Mouse (Mus musculus) G1E (cell line): Measurements from ENCODE around the gene Psmd5. TPM values are rescaled to one million over a fixed set of nuclear protein-coding genes. Genes with fewer than 3 reads are reported as not detected.

ENCODE experiments used
- ATAC-seq: 2 replicates; pipeline ENCODE4 v1.8.0; 2016; ENCODE audit warnings: mild to moderate bottlenecking; ENCODE audit not compliant: insufficient number of reproducible peaks, poor library complexity, low FRiP score, severe bottlenecking; ENCODE audit errors: extremely low read depth
- DNase-seq: peaks from one replicate; pipeline ENCODE4 v3.0.0; 2012; ENCODE audit warnings: low spot score
- H3K27me3 ChIP-seq: 2 replicates; pipeline ENCODE4 v1.6.1; 2012; ENCODE audit warnings: mild to moderate bottlenecking, low read length, inconsistent platforms; ENCODE audit not compliant: insufficient read depth
- H3K36me3 ChIP-seq: replicated peaks from 2 replicates; pipeline ENCODE3; 2012; ENCODE audit warnings: mild to moderate bottlenecking, inconsistent platforms
- H3K4me1 ChIP-seq: 2 replicates; pipeline ENCODE4 v1.6.1; 2012; ENCODE audit warnings: low read depth, low read length, inconsistent platforms, mixed read lengths; ENCODE audit not compliant: insufficient read depth
- H3K4me3 ChIP-seq: 2 replicates; pipeline ENCODE4 v1.5.1; 2012; ENCODE audit warnings: low read depth, mild to moderate bottlenecking, inconsistent platforms, low read length, moderate library complexity, mixed read lengths
- H3K9me3 ChIP-seq: replicated peaks from 2 replicates; pipeline ENCODE4 v1.6.1; 2012; ENCODE audit warnings: inconsistent platforms
- CTCF ChIP-seq: IDR thresholded peaks from 2 replicates; pipeline ENCODE4 v1.5.1; 2012; ENCODE audit warnings: low read depth, low read length, inconsistent platforms, mixed read lengths
- GATA1 ChIP-seq: IDR thresholded peaks from 2 replicates; pipeline ENCODE4 v1.6.1; 2012; ENCODE audit warnings: borderline replicate concordance, low read length, inconsistent platforms, mixed read lengths
- GATA2 ChIP-seq: IDR thresholded peaks from 2 replicates; pipeline ENCODE4 v1.6.1; 2012; ENCODE audit warnings: low read depth, low read length, inconsistent platforms, borderline replicate concordance
- POLR2AphosphoS5 ChIP-seq: IDR thresholded peaks from 2 replicates; pipeline ENCODE4 v1.6.1; 2012; ENCODE audit warnings: low read depth, low read length, inconsistent platforms; ENCODE audit not compliant: insufficient replicate concordance
- TAL1 ChIP-seq: conservative IDR thresholded peaks from 2 replicates; pipeline ENCODE4 v1.6.1; 2012; ENCODE audit warnings: low read depth, low read length, inconsistent platforms, mixed read lengths
- polyA plus RNA-seq: library from polyadenylated mRNA; stranded (reverse); fragments of >175 nt; gene quantifications from 2 replicates; pipeline ENCODE4 v1.2.3, GENCODE M21; 2012
- total RNA-seq, 2 experiments: library from RNA; stranded (forward) in 1 of 2; stranded (reverse) in 1 of 2; fragments of 200-1000 nt in 1 of 2; fragments of >200 nt in 1 of 2; fragmentation: Nextera tagmentation in 1 of 2; gene quantifications; 2 replicates each; pipeline ENCODE4 v1.2.3; 2014 to 2017

Gene Psmd5
- total and polyA plus RNA-seq, 3 experiments, result 12.0 to 76.4 (median 44.7) TPM

- Histone ChIP-seq H3K9me3 (no peaks in the 10 kb centered on the region), H3K4me1 (no peaks in the 10 kb centered on the region), H3K4me3 (no peak overlapping the region), H3K27me3 (peaks cover 81% of the 10 kb centered on the region), H3K36me3 (no peaks in the 10 kb centered on the region)
- DNase-seq (no peak), ATAC-seq (no peak)
- TF ChIP-seq GATA1 (no peak), GATA2 (no peak), POLR2AphosphoS5 (no peak)
These were observed 8.0 kb upstream of the Psmd5 start for GRCm38 (mm10) chr2:34882757-34883156.

GRCm38 (mm10) chr2:34880054-34880453 lies 5.3 kb upstream of the Psmd5 start:
- H3K9me3 ChIP-seq, result no peaks in the 10 kb centered on the region
- TF ChIP-seq TAL1 (no peak), POLR2AphosphoS5 (no peak), GATA2 (no peak), GATA1 (no peak), CTCF (no peak)
- H3K4me1 ChIP-seq, result no peaks in the 10 kb centered on the region
- peaks cover 76% of the 10 kb centered on the region for H3K27me3 ChIP-seq
- H3K4me3 ChIP-seq, result no peak overlapping the region
- H3K36me3 ChIP-seq, result no peaks in the 10 kb centered on the region
- ATAC-seq, result no peak
- no peak for DNase-seq

DNA sequence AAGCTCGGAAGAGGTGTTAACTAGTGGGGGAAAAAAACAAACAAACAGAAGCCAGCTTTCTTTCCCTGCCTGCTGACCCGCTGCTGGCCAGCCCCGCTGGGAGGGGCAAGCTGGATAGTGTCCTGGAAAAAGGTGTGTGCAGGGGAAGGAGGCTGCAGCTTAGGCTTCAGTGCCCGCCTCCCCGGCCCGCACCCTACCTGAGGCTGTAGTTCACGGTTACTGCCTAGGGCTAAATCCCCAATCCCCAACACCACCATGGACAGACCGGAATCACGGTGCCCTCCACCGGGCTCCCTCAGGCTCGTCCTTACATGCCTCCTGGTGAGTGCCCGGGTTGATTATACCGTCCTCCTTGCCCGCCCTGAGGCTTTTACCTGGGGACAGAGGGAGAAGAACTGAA lies 497 bp downstream of the Psmd5 start, which contains the start of gene Cutal:
Cutal (plus strand) TSS at position 126 of the 400 bp plus-strand sequence.
- TF ChIP-seq CTCF (no peak), TAL1 (no peak), GATA2 (no peak), POLR2AphosphoS5 (no peak), GATA1 (no peak)
- no peaks in the 10 kb centered on the region for H3K9me3 ChIP-seq
- DNase-seq (no peak), ATAC-seq (no peak)
- peaks cover 21% of the 10 kb centered on the region for H3K4me1 ChIP-seq
- peaks cover 45% of the 10 kb centered on the region for H3K27me3 ChIP-seq
- peaks cover 3% of the 10 kb centered on the region for H3K36me3 ChIP-seq
- H3K4me3 ChIP-seq, result no peak within 1 kb of the TSS

DNA sequence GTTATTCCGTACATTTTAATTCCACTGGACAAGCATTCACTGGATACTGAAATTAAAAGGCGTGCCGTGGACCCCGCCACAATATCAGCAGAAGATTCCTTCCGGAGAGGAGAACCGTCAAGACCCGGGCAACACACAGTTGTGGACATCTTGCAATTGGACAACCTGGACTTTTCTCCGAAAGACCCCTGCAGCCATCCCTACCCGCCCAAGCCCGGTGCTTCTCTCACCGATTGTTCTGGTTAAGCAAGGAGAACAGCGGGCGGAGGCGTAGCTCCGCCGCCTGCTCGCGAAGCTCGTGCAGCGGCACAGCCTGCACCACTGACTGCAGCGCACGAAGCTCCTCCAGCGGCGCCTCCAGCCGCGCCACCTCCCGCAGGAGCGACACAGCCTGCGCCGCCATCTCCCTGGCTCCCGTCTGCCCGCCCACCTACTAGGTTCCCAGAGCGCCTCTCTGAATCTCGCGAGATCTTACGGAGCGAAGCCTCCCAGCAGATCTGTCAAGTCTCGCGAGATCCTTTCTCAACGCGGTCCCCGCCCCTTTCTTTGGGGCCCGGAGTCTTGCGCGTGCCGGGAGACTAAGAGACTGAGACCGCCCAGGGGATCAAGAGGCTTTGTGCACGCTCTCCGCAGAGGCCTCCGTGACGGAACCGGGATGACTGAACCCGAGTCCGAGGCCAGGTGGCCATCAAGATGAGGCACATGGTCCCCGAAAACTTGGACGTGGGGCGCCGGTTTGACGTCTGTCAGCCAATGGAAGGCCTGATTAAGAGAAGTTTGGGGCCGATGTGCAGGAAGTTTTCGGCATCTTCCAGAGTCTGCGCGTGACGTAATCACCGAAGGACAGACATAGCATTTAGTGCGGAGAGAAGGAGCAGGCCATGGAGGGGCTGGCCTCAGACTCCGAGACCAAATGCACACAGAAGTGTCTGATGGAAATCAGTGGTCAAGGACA lies 4.0 kb downstream of the Psmd5 start:
- no peaks in the 10 kb centered on the region for H3K9me3 ChIP-seq
- peak overlapping the region; percentile 98 for H3K4me3 ChIP-seq
- peaks cover 16% of the 10 kb centered on the region for H3K27me3 ChIP-seq
- TF ChIP-seq GATA2 (no peak), CTCF (no peak), GATA1 (no peak), TAL1 (no peak), POLR2AphosphoS5 (no peak)
- peaks cover 33% of the 10 kb centered on the region for H3K36me3 ChIP-seq
- peak; percentile 93 for DNase-seq
- peak; percentile 79 for ATAC-seq
- H3K4me1 ChIP-seq, result peaks cover 49% of the 10 kb centered on the region

DNA sequence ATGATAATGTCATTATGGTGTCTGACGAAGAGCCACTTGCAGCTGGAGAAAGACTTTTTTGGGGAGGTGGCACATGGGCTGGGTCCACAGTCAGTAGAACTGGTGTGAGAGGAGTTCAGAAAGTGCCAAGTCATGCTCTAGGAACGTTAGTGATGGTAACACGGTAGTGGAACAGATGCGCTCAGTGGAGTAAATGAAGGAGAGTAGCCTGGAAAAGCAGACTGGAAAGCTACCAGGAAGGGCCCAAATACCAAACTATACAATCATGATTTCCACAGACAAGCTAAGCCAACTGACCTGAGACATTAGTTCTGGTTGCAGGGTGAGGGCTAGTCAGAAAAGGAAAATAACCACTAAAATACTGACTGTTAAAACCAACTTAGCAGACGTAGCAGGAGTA lies 5.1 kb downstream of the Psmd5 start:
- TF ChIP-seq TAL1 (no peak), POLR2AphosphoS5 (no peak), GATA1 (no peak), GATA2 (no peak)
- Histone ChIP-seq H3K4me3 (peak overlapping the region; percentile 98), H3K4me1 (peaks cover 49% of the 10 kb centered on the region)

DNA sequence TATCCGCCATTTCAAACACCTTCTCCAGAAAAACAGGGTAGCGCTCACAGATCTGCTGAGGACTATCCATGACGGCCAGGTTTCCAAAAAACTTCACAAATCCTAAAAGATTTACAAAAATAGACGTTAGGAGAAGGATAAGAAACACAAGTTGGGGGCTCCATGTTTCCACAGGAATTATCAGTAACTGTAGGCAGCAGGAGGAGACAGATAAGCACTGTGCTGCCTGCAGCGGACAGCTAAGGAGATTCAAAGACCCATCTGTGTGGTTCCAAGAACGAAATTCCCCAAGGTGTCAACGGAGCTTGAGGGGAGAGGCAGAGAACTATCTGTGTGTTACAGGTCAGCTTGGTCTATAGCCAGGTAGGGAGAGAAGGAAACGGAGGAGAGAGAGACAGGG lies 17.0 kb downstream of the Psmd5 start:
- ATAC-seq, result no peak
- no peak for TF ChIP-seq GATA2
- no peak for TF ChIP-seq TAL1
- Histone ChIP-seq H3K4me3 (no peak overlapping the region), H3K27me3 (no peaks in the 10 kb centered on the region), H3K4me1 (peaks cover 7% of the 10 kb centered on the region; the same call in 1 of the 2 replicates), H3K36me3 (peaks cover 91% of the 10 kb centered on the region), H3K9me3 (no peaks in the 10 kb centered on the region)
- DNase-seq, result no peak

More for the DNA sequence above, 5.1 kb downstream of the Psmd5 start:
- DNase-seq, result peak; percentile 65
- Histone ChIP-seq H3K36me3 (peaks cover 44% of the 10 kb centered on the region), H3K9me3 (no peaks in the 10 kb centered on the region), H3K27me3 (peaks cover 12% of the 10 kb centered on the region)
- peak; percentile 70; the same call in 1 of the 2 replicates for ATAC-seq

GRCm38 (mm10) chr2:34855265-34855664 lies 19.5 kb downstream of the Psmd5 start:
- DNase-seq, result no peak
- no peak for ATAC-seq
- Histone ChIP-seq H3K27me3 (no peaks in the 10 kb centered on the region), H3K4me3 (no peak overlapping the region), H3K4me1 (peaks cover 7% of the 10 kb centered on the region; the same call in 1 of the 2 replicates), H3K36me3 (peaks cover 96% of the 10 kb centered on the region), H3K9me3 (no peaks in the 10 kb centered on the region)
- TF ChIP-seq GATA2, result no peak
- no peak for TF ChIP-seq POLR2AphosphoS5
- no peak for TF ChIP-seq TAL1
- TF ChIP-seq CTCF, result no peak
